Mouse (Mus musculus) olfactory bulb, adult 2 months (tissue): ENCODE results near the gene Sema4b. TPM values are rescaled to one million over a fixed set of nuclear protein-coding genes. Genes with fewer than 3 reads are reported as not detected.

Source experiments
- H3K27ac ChIP-seq: fragments of 200-500 bp; 2 replicates; pipeline ENCODE4 v1.5.1; 2012; ENCODE audit warnings: low read depth, low read length; ENCODE audit not compliant: insufficient read depth
- H3K4me1 ChIP-seq: fragments of 200-500 bp; 2 replicates; pipeline ENCODE4 v1.6.1; 2012; ENCODE audit warnings: low read length; ENCODE audit not compliant: control insufficient read depth, insufficient read depth
- H3K4me3 ChIP-seq: fragments of 200-500 bp; 2 replicates; pipeline ENCODE4 v1.5.1; 2012; ENCODE audit warnings: mild to moderate bottlenecking, low read depth, low read length, moderate library complexity; ENCODE audit not compliant: insufficient read depth
- CTCF ChIP-seq: fragments of 200-500 bp; IDR thresholded peaks from 2 replicates; pipeline ENCODE4 v1.5.1; 2012; ENCODE audit warnings: low read depth, mild to moderate bottlenecking, low read length, moderate library complexity; ENCODE audit not compliant: insufficient read depth
- POLR2A ChIP-seq: fragments of 200-500 bp; IDR thresholded peaks from 2 replicates; pipeline ENCODE4 v1.6.1; 2012; ENCODE audit warnings: mild to moderate bottlenecking, low read depth, low read length, moderate library complexity; ENCODE audit not compliant: insufficient read depth
- WGBS: fragments of 180-500 bp; shearing (Covaris S2); methylation state at CpG from one replicate; pipeline ENCODE4 v1.1.7; 2018; 5-methylcytosine and 5-hydroxymethylcytosine counted together
- polyA plus RNA-seq: library from polyadenylated mRNA; stranded (reverse); fragments of >200 nt; gene quantifications from 2 replicates; pipeline ENCODE4 v1.2.4, GENCODE M21; 2012; ENCODE audit warnings: low replicate concordance; ENCODE audit not compliant: missing spikeins, insufficient read depth, insufficient read length

The Sema4b gene
- polyA plus RNA-seq, 1 experiment: not detected

DNA sequence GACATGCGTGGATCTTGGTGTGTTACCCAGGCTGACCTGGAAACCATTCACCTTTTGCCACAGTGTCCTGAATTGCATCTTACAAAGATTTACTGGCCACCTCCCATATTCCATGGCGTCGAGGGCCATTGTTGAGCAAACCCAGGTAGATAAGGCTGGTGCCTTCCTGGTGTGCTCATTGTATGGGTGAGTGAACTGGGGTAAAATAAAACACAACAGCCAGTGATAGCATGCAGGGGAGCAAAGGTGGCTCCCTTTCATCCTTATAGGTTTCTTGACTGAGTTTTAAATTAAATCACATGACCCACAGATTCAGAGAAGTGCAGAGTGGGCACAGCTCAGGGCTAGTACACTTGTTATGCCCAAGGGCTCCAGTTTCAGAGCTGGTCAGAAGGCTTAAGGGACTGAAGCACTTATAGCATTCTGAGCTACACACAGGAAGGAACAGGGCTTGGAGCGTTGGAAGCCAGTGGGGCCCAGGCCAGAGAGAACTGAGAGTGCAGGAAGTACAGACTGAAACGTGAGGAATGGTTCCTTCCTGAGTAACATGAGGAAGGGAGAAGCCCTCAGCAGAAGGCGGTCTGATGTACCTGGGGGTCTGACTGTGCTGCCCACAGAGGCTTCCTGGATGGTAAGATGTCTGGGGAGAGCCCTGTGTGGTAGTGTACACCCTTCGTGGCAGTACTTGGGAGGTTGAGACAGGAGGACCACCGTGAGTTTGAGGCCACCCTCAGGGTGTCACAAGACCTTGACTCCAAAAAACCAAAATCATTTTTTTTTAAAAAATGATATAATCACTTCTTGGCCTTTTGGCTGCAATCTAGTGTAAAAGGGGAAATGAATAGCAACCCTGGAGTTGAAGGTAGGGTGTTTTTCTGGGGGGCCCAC lies 14.3 kb upstream of the Sema4b start:
- 84% methylated on average over 8 of the region's 8 CpGs for WGBS
- TF ChIP-seq POLR2A (no peak), CTCF (no peak)
- Histone ChIP-seq H3K27ac (no peak overlapping the region), H3K4me1 (peaks cover 9% of the 10 kb centered on the region), H3K4me3 (no peak overlapping the region)

DNA sequence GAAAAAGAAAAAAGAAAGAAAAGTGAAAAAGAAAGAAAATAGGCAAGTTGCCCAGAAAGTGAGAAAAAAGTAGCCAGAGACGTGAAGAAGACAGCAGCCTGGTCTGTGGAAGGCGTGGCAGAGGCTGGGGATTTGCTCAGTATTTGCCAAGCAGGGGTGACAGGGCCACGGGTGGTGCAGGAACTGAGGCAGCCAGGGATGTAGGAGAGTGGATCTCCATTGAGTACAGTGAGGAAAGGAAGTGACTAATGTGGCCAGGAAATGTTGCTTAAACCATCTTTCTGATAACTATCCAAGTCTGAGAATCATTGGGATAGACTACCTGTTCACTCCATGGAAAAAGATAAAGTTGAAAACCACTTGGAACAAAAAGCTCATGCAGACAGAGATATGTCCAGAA lies 10.5 kb upstream of the Sema4b start:
- 61% methylated on average over 3 of the region's 3 CpGs for WGBS
- H3K4me1 ChIP-seq: peaks cover 8% of the 10 kb centered on the region
- no peak overlapping the region for H3K4me3 ChIP-seq
- no peak overlapping the region for H3K27ac ChIP-seq
- no peak for TF ChIP-seq POLR2A

DNA sequence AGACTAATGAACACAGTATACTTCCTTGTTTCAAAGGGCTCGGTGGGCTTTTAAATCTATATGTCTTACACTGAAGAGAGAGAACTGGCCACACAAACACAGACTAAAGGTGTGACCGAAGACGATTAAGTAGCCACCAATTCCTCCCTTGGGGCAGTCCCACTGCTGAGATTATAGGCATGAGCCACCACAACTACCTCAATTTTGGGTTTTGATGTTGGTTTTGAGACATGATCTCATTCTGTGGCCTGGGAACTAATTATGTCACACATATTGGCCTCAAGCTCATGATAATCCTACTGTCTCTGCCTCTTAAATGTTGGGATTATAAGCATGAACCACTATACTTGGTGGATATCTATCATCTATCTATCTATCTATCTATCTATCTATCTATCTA lies 9.2 kb upstream of the Sema4b start:
- WGBS: 96% methylated on average over 3 of the region's 3 CpGs
- no peak for TF ChIP-seq CTCF
- no peak for TF ChIP-seq POLR2A

GRCm38 (mm10) chr7:80178037-80178729 lies 8.5 kb upstream of the Sema4b start:
- TF ChIP-seq CTCF (no peak), POLR2A (no peak)
- H3K27ac ChIP-seq: no peak overlapping the region
- H3K4me3 ChIP-seq: no peak overlapping the region
- WGBS: 90% methylated on average over 10 of the region's 10 CpGs
- no peaks in the 10 kb centered on the region for H3K4me1 ChIP-seq

More for the DNA sequence above, 9.2 kb upstream of the Sema4b start:
- H3K4me1 ChIP-seq: peaks cover 1% of the 10 kb centered on the region; the same call in 1 of the 2 replicates
- H3K27ac ChIP-seq: no peak overlapping the region
- no peak overlapping the region for H3K4me3 ChIP-seq

DNA sequence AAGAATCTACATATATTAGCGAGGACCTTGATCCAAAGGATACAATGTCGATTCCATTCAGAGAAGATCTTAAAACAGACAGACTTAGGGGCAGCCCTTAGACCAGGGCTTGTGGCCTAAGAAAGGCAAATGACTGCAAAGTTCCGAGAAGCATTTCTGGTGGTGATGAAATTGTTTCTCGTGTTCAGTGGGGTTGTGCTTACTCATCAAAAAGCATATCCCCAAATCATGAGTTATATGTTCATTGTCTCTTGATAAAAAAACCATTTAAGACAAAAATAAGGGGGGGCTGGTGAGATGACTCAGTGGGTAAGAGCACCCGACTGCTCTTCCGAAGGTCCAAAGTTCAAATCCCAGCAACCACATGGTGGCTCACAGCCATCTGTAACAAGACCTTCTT lies 7.3 kb upstream of the Sema4b start:
- Histone ChIP-seq H3K27ac (no peak overlapping the region), H3K4me3 (no peak overlapping the region), H3K4me1 (no peaks in the 10 kb centered on the region)
- TF ChIP-seq CTCF: no peak
- WGBS: 94% methylated on average over 6 of the region's 6 CpGs

DNA sequence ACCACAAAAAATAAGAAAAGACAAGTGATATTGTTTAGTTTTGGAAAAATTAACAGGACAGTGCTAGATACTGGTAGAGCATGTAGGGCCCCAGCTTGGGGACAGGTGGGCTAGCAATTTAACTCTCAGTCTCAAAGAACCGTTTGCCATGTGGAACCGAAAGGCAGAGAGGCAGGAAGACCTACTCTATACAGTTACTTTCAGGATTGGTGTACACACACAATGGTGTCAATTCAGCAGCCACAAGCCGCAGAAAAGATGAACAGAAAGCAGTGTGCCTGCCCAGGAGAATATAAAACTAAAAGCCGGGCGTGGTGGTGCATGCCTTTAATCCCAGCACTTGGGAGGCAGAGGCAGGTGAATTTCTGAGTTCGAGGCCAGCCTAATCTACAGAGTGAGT lies 6.9 kb upstream of the Sema4b start:
- 90% methylated on average over 6 of the region's 6 CpGs for WGBS
- TF ChIP-seq POLR2A (no peak), CTCF (no peak)
- Histone ChIP-seq H3K27ac (no peak overlapping the region), H3K4me3 (no peak overlapping the region), H3K4me1 (no peaks in the 10 kb centered on the region)

GRCm38 (mm10) chr7:80180202-80180601 lies 6.4 kb upstream of the Sema4b start:
- WGBS: 71% methylated on average over 3 of the region's 3 CpGs
- Histone ChIP-seq H3K4me3 (no peak overlapping the region), H3K4me1 (no peaks in the 10 kb centered on the region), H3K27ac (no peak overlapping the region)
- TF ChIP-seq POLR2A (no peak), CTCF (no peak)

DNA sequence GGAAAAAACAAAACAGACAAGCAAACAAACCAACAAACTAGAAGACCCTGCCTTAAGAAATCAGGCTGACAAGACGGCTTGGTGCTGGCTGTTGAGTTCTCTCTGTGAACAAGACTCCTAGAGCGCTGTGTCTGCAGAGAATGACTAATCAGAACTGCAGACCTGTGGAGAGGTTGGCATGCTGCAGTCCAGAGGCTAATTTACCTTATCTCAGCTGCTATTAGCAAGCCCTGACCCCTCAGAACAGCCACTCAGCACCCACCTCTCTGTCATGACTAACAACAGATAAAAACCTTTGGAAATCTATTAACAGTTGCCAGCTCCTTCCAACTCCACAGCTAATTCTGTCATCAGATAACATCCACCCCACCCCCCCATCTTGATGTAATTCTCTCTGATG lies 5.6 kb upstream of the Sema4b start:
- no peak overlapping the region for H3K27ac ChIP-seq
- no peak for TF ChIP-seq POLR2A
- no peak for TF ChIP-seq CTCF
- 77% methylated on average over 2 of the region's 2 CpGs for WGBS

DNA sequence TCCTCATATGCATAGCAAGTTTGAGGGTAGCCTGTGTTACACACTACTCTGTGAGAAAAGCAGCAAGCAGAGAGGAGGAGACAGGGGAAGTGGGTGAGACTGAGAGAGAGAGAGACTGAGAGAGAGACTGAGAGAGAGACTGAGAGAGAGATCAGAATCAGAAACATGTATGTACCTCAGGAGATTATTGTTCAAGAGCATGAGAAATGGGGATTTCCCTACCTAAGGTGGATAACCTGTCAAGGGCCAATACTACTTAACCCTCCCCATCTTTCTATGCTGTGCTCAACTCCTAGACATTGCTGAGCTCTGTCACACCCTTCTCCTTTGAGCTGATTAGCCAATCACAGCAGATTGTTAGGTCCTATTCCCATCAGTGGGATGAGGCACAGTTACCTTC lies 4.5 kb upstream of the Sema4b start:
- Histone ChIP-seq H3K27ac (no peak overlapping the region), H3K4me1 (peaks cover 9% of the 10 kb centered on the region), H3K4me3 (no peak overlapping the region)
- TF ChIP-seq CTCF (no peak), POLR2A (no peak)

More for the DNA sequence above, 5.6 kb upstream of the Sema4b start:
- no peak overlapping the region for H3K4me3 ChIP-seq
- H3K4me1 ChIP-seq: peaks cover 3% of the 10 kb centered on the region
